Mouse (Mus musculus) megakaryocyte-erythroid progenitor cell, adult 5-6 weeks (primary cell): Measurements from ENCODE around the gene Spem2. TPM values are rescaled to one million over a fixed set of nuclear protein-coding genes. Genes with fewer than 3 reads are reported as not detected.

ENCODE experiments used
- ATAC-seq: replicated peaks from 2 replicates; pipeline ENCODE4 v1.8.0; 2016; ENCODE audit warnings: mild to moderate bottlenecking, inconsistent platforms; ENCODE audit not compliant: severe bottlenecking, poor library complexity, low FRiP score, low TSS enrichment
- total RNA-seq, 2 experiments: library from RNA; stranded (forward) in 1 of 2; stranded (reverse) in 1 of 2; fragments of 200-1000, 215-1000 nt in 1 of 2; fragments of >200 nt in 1 of 2; fragmentation: Nextera tagmentation in 1 of 2; gene quantifications; 2 replicates each; pipeline ENCODE4 v1.2.3; 2014 to 2017

Gene Spem2
- total RNA-seq, 2 experiments from 2014 or later: not detected

GRCm38 (mm10) chr11:69802648-69803105 lies 15.6 kb downstream of the Spem2 start:
- 0 out of 2 replicates have a peak, but pooled peaks have one; percentile 31 for ATAC-seq

DNA sequence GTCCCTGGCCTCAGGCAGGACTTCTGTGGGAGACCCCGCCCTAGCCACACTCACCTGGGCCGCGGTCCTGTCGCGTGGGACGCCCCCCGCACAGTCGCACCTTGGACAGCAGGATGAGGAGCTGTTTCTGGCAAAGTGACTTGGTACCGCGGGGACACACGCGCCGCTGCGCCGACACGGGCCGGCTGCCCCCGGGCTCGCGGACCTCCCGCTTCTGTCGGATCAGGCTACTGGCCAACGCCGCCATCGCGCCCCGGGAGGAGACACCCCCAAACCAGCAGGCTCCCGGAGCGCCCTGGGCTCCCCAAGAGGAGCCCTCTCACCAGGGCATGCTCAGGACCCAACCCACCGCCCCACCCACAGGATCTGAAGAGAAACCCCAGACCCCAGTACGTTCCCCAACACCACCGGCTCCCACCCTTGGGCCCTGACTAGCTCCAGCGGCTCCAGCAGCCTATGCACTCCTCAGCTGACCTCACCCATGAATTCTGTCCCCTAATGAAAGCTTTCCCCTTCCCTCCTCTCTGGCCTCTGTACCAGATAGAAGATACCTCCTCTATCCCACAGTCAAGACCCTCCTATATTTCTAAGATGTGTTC lies 16.8 kb downstream of the Spem2 start, which contains the start of gene Fgf11:
TSS of gene Fgf11 (minus strand) at position 479 of the 599 bp plus-strand sequence.
- no peak for ATAC-seq

- no peak for ATAC-seq
Observed at GRCm38 (mm10) chr11:69800392-69801197, 17.7 kb downstream of the Spem2 start.

- no peak for ATAC-seq
Observed at GRCm38 (mm10) chr11:69800138-69800391, 18.2 kb downstream of the Spem2 start.

- no peak for ATAC-seq
Observed at GRCm38 (mm10) chr11:69799394-69800137, 18.7 kb downstream of the Spem2 start.

DNA sequence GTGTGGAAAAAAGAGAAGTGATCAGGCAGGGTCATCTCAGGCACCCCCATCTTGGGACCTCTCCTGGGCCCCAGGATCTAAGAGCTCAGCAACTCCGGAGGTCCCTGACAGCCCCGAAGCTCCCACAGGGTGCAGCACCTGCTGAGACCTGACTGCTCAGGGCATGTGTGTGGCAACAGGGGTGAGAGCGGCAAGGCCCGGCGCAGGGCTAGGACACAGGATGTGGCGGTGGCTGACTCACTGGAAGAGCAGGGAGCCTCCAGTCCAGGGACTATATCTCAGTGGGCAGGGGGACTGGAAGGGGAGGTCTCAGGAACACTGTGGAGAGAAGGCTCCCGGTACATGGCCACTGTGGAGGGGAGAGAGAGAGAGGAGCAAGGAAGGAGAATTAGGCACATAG lies 20.3 kb downstream of the Spem2 start:
- ATAC-seq: no peak

DNA sequence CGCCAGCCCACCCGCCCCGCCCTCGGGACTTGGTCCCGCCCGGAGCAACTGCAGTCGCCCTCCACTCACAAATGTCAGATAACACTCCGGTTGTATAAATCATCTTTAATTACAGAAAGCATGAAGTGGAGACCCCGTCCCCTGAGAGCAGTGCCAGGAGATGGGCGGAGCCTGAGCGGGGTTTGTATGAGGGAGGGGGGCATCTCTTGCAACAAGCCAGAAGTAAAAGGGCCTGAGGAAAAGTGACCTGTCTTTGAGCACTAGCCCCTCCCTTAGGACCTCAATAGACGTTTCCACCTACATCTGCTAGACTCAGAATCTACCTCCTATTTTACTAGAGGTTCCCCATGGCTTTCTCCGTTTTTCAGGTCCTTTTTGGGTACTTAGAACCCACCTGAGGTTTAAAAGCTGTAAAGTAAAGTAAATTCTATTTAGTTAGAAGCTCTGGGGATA lies 22.3 kb downstream of the Spem2 start:
- no peak for ATAC-seq

DNA sequence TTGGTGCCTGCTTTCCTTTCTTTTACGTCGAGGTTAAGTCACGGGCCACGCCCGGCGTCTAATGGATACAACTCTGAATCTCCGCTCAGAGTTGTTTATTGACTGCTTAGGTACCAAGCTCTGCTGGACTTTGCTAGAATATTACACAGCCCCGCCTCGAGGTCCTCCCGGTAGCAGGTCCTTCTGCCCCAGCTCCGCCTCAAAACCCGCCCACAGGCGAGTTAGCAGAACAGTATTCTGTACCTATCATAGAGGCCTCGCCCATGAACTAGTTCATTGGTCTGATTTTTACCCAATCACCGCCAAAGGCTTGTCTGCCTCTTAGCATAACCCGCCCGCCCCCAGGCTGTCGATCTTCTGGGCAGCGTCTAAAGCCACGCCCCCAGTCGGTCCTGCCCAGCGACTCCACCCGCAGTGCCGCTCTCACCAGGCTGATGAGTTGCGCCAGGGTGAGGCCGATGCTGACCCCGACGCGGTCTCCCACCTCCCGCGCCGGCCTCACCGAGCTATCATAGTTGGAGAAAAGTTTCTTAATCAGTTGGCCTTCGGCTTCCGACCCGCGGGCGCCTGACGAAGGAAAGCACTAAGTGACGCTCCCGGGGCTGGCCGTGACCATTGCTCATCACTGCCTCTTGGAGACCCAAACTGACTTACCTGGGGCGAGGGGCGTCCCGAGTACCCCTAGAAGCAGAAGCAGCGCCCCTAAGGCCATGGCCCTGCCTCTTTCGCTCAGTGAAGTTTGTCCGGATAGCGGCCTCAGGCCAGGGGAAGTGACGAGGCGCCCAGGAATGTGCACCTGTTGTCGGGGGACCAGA lies 22.9 kb downstream of the Spem2 start, which contains the start of gene Chrnb1:
TSS of gene Chrnb1 (minus strand) at position 776 of the 815 bp plus-strand sequence.
- peak; percentile 99 for ATAC-seq

DNA sequence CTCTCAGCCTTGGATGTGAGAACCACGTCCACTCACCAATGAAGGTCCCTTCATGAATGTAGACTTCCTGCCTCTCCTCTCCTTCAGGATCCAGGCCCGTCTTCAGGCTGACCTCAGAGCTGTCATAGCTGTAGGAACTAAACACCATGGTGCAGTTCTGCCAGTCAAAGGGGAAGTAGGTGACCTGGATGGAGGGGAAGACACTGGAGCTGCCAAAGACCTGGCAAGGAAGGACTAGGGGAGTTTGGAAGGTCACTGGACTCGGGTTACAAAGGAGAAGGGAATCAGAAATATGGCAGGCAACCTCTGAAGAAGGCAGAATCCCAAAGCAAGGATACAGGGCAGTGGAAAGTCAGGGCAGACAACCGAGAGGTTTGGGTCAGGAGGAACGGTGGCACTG lies 24.8 kb downstream of the Spem2 start:
- ATAC-seq: no peak

DNA sequence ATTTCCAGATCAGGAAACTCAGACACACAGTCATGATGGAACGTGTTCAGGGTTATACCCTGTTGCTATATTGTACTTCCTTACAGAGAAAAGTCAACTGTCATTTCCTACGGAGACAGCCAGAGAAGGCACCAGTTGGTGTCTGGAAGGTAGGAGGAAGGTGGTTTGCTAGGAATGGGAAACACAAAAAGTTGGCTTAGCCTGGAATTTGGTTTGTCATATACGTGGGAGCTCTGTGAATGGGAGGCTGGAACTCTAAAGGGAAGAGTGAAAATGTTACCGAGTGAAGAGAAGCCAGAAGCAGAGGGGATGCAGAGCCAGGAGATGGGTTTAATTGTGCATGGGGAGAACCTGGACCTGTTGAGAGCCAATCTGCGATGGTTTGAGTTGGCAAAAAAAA lies 26.8 kb downstream of the Spem2 start:
- no peak for ATAC-seq

DNA sequence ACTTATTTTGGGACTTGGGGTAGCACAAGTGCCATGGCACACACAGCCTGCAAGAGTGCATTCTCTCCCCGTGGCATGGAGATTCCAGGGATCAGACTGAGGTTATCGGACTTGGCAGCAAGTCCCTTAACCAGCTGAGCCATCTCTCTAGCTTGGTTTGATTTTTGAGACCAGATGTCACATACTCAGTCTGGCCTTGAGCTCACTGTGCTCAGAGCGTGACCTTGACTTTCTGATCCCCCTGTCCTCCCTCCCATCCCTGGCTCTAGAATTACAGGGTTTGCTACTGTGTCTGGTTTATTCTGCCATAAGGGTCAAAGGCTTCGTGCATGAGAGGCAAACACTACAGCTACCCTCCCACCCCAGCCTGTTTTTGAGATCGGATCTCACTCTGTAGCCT lies 28.8 kb downstream of the Spem2 start:
- ATAC-seq: no peak

DNA sequence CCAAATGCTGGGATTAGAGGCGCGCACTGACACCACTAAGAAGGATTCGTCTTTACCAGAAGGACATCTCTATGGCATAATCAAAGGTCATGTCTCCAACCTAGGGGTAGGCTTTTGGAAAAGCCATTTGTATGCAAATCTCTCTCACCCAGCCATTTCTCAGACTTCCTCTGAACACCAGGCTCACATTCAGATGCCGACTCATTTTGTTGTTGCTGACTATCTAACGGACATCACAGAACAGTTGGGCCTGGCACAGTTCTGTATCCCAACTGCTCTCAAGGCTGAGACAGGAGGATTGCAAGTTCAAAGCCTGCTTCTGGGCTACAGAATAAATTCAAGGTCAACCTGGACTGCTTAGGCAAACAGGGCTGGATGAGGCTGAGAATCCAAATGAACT lies 31.0 kb downstream of the Spem2 start:
- ATAC-seq: no peak

DNA sequence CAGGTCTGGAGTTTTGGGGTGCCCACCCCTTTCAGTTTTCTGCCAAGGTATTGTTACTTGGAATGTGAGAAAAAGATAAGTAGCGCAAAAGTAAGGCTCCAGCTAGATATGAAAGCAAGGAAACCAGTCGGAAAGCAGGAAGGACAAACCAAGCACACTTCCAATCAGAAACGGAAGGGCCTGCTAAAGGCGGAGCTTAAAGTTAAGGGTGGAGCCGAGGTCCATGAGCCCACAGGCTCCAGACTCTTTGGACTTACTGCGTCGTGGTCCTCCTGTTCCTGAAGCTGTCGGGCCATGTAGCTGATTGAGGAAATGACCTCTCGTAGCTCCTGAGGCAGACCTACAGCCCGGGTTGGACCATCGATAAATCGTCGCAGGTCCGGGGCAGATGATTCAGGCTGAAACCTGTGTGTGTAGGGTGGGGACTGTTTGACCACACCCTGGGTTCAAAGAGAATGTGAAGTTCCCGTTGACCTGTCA lies 33.4 kb downstream of the Spem2 start:
- ATAC-seq: peak; percentile 94

- ATAC-seq: no peak
Observed at GRCm38 (mm10) chr11:69781828-69782227, 36.4 kb downstream of the Spem2 start.

DNA sequence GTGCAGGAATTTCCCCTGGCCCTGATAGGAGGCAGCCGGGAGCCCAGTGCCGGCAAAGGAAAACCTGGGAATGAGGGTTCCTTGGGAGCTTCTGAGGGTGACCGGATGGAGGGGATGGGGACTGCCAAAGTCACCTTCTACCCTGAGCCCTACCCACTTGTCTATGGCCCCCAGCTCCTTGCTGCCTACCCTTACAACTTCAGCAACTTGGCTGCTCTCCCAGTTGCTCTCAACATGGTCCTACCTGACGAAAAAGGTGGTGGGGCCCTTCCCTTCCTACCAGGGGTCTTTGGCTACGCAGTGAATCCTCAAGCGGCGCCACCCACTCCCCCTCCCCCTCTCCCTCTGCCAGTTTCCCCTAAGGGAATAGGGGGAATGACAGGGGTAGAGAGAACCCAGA lies 39.3 kb downstream of the Spem2 start:
- no peak for ATAC-seq

DNA sequence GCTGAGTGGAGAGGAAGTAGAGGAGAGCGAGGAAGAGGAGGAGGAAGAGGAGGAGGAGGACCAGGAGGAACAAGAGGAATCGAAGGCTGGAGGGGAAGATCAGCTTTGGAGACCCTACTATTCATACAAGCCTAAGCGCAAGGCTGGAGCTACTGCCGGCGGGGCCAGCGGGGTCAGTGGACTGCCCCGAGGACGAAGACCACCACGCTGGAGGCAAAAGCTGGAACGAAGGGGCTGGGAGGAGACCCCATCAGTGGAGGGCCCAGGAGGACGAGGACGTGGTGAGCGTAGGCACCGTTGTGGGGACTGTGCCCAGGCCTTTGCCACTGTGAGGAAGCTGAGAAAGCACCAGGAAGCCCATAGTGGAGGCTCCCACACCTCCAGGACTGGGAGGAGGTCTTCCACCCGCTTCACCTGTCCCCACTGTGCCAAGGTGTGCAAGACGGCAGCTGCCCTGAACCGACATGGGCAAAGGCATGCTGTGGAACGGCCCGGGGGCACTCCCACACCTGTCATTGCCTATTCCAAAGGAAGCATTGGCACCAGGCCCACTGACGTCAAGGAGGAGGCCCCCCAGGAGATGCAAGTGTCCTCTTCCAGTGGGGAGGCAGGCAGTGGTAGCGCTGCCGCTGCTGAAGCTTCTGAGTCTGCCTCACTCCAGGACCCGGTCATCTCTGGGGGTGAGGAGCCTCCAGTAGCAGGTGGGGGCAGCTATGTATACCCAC lies 39.8 kb downstream of the Spem2 start:
- ATAC-seq: no peak

- no peak for ATAC-seq
Observed at GRCm38 (mm10) chr11:69777504-69778257, 40.6 kb downstream of the Spem2 start.

- no peak for ATAC-seq
Observed at GRCm38 (mm10) chr11:69776488-69776887, 41.8 kb downstream of the Spem2 start.
